In genomic region chr4:133353367-133354365, GRCm38 (mm10) we compare ENCODE assay signal across 8 mouse cellular contexts. TPM values are rescaled to one million over a fixed set of nuclear protein-coding genes. Genes with fewer than 3 reads are reported as not detected.
A peak's percentile ranks its signal among the peaks of the same experiment; 100 is the strongest.
DNase-seq lines count a peak whose midpoint lies in the region; ATAC-seq lines count a peak whose summit lies in the region.

TSS of gene Wdtc1 (minus strand) at chr4:133353481.

- H3K36me3 ChIP-seq in forebrain, embryonic 11.5 days (ENCODE audit: control insufficient read depth, insufficient read depth, low read length), result no peaks in the 10 kb centered on the region

- no peak for ATAC-seq in forebrain, embryonic 11.5 days (replicated peaks; ENCODE audit: low FRiP score)
- ATAC-seq in monocyte, adult 5-6 weeks (replicated peaks; ENCODE audit: insufficient number of reproducible peaks, low FRiP score, low TSS enrichment, poor library complexity, severe bottlenecking), result peak; percentile 98

- H3K9ac ChIP-seq in forebrain, embryonic 11.5 days (ENCODE audit: low read length), result no peak within 1 kb of the TSS

- no peak within 1 kb of the TSS for H3K27ac ChIP-seq in forebrain, embryonic 11.5 days (ENCODE audit: low read depth, low read length)

- H3K4me2 ChIP-seq in forebrain, embryonic 11.5 days (ENCODE audit: low read depth, low read length, severe bottlenecking), result no peak within 1 kb of the TSS

- H3K4me3 ChIP-seq in forebrain, embryonic 11.5 days (ENCODE audit: low read depth, low read length), result no peak within 1 kb of the TSS

- WGBS in forebrain, embryonic 11.5 days, result 92% methylated on average over 23 of the region's 23 CpGs

- DNase-seq in thymus, postnatal 0 days (ENCODE audit: low spot score), result no peak
- DNase-seq in thymus, postnatal 4 days, result no peak
- no peak for DNase-seq in forebrain, embryonic 11.5 days (ENCODE audit: low spot score)
- DNase-seq in heart, postnatal 4 days, result no peak
- peak; percentile 67 for DNase-seq in liver
- no peak for DNase-seq in spleen, postnatal 10 days (ENCODE audit: low spot score in 2 of 2)
- no peak for DNase-seq in embryo, embryonic 9.5 days (ENCODE audit: extremely low spot score)

- no peaks in the 10 kb centered on the region for H3K27me3 ChIP-seq in forebrain, embryonic 11.5 days (ENCODE audit: control insufficient read depth, insufficient read depth, low read length)

- H3K4me1 ChIP-seq in forebrain, embryonic 11.5 days (replicated peaks; ENCODE audit: control insufficient read depth, insufficient read depth, low read length), result no peaks in the 10 kb centered on the region

- H3K9me3 ChIP-seq in forebrain, embryonic 11.5 days (ENCODE audit: control insufficient read depth, low read length), result no peaks in the 10 kb centered on the region

RNA-seq across cellular contexts. Expression of gene Wdtc1, which starts in this region (rescaled TPM):
- 13.6 and 14.2 TPM in 2 replicates for polyA plus RNA-seq in thymus, postnatal 0 days (2015; fragmentation: Nextera tagmentation; extraction: Ambion mirVana)
- 21.0 and 24.7 TPM in 2 replicates for polyA plus RNA-seq in forebrain, embryonic 11.5 days (2014; fragmentation: Nextera tagmentation; extraction: Ambion mirVana)
- total RNA-seq in heart, postnatal 4 days (2021), result 10 to 100 TPM; 46.9 to 47.9 TPM
- total RNA-seq in monocyte, adult 5-6 weeks (2017), result 10.9 to 11.7 TPM (median 11.3 TPM) in 3 replicates
